Mouse (Mus musculus) hindbrain, embryonic 16.5 days (tissue): ENCODE results near the gene Vopp1. TPM values are rescaled to one million over a fixed set of nuclear protein-coding genes. Genes with fewer than 3 reads are reported as not detected.

Source experiments
- polyA plus RNA-seq: library from polyadenylated mRNA; unstranded; fragments of >200 nt; fragmentation: Nextera tagmentation; extraction: Ambion mirVana; gene quantifications from 2 replicates; pipeline ENCODE4 v1.2.1, GENCODE M21; 2015

Vopp1 gene
- polyA plus RNA-seq, 1 experiment from 2014 or later = 218 TPM

Other genes with a start within 250 kb of the Vopp1 start
- 1.1 and 1.6 TPM in 2 replicates for gene Herc6, start 244.2 kb downstream of the Vopp1 start, polyA plus RNA-seq
- gene Pyurf, start 133.1 kb downstream of the Vopp1 start, polyA plus RNA-seq = 17.5 and 18.8 TPM in 2 replicates
- gene Lancl2, start 122.6 kb downstream of the Vopp1 start, polyA plus RNA-seq = 84.3 and 88.9 TPM in 2 replicates
- gene Vmn1r21, start 25.2 kb upstream of the Vopp1 start, polyA plus RNA-seq = not detected in 2 replicates
- not detected in 2 replicates for gene Vmn1r22, start 82.9 kb upstream of the Vopp1 start, polyA plus RNA-seq
- not detected in 2 replicates for gene Vmn1r23, start 101.7 kb upstream of the Vopp1 start, polyA plus RNA-seq
- gene Vmn1r24, start 136.3 kb upstream of the Vopp1 start, polyA plus RNA-seq = not detected in 2 replicates
- not detected in 2 replicates for gene Vmn1r25, start 155.7 kb upstream of the Vopp1 start, polyA plus RNA-seq
- not detected in 2 replicates for gene Vmn1r26, start 190.0 kb upstream of the Vopp1 start, polyA plus RNA-seq